Mouse (Mus musculus) hindbrain, embryonic 16.5 days (tissue): ENCODE measurements around the gene Cdh5. TPM values are rescaled to one million over a fixed set of nuclear protein-coding genes. Genes with fewer than 3 reads are reported as not detected.

ENCODE experiments used
- ATAC-seq: fragments of 200-750 bp; cut with Nextera tagmentation; 2 replicates; pipeline ENCODE4 v1.8.0; 2017; ENCODE audit warnings: moderate TSS enrichment, moderate library complexity
- H3K27ac ChIP-seq: fragments of 300-500 bp; sonication (generic); 2 replicates; pipeline ENCODE4 v1.5.1; 2014; ENCODE audit warnings: low read depth, mild to moderate bottlenecking, control low read depth, low read length, moderate library complexity
- H3K27me3 ChIP-seq: fragments of 300-500 bp; sonication (generic); replicated peaks from 2 replicates; pipeline ENCODE4 v1.6.1; 2014; ENCODE audit warnings: low read length; ENCODE audit not compliant: control insufficient read depth, insufficient read depth
- H3K36me3 ChIP-seq: fragments of 300-500 bp; sonication (generic); 2 replicates; pipeline ENCODE4 v1.6.1; 2014; ENCODE audit warnings: mild to moderate bottlenecking, low read length, moderate library complexity, mixed read lengths; ENCODE audit not compliant: control insufficient read depth, insufficient read depth
- H3K4me1 ChIP-seq: fragments of 300-500 bp; sonication (generic); 2 replicates; pipeline ENCODE4 v1.6.1; 2014; ENCODE audit warnings: low read depth, low read length; ENCODE audit not compliant: control insufficient read depth, insufficient read depth
- H3K4me2 ChIP-seq: fragments of 300-500 bp; sonication (generic); 2 replicates; pipeline ENCODE4 v1.6.1; 2014; ENCODE audit warnings: mild to moderate bottlenecking, low read length, control low read depth, moderate library complexity
- H3K4me3 ChIP-seq: fragments of 300-500 bp; sonication (generic); 2 replicates; pipeline ENCODE4 v1.5.1; 2014; ENCODE audit warnings: mild to moderate bottlenecking, low read length, control low read depth, moderate library complexity
- H3K9ac ChIP-seq: fragments of 300-500 bp; sonication (generic); 2 replicates; pipeline ENCODE4 v1.6.1; 2014; ENCODE audit warnings: low read depth, mild to moderate bottlenecking, control low read depth, low read length, moderate library complexity
- H3K9me3 ChIP-seq: fragments of 300-500 bp; sonication (generic); 2 replicates; pipeline ENCODE4 v1.6.1; 2014; ENCODE audit warnings: mild to moderate bottlenecking, low read length, moderate library complexity; ENCODE audit not compliant: control insufficient read depth
- WGBS: fragments of 180-500 bp; shearing (Covaris S2); extraction: QIAGEN DNeasy Blood & Tissue Kit; methylation state at CpG from one replicate; pipeline ENCODE4 v1.1.7; 2014; 5-methylcytosine and 5-hydroxymethylcytosine counted together
- polyA plus RNA-seq: library from polyadenylated mRNA; unstranded; fragments of >200 nt; fragmentation: Nextera tagmentation; extraction: Ambion mirVana; gene quantifications from 2 replicates; pipeline ENCODE4 v1.2.1, GENCODE M21; 2015

The Cdh5 gene
- polyA plus RNA-seq, 1 experiment from 2014 or later: 11.2 TPM

DNA sequence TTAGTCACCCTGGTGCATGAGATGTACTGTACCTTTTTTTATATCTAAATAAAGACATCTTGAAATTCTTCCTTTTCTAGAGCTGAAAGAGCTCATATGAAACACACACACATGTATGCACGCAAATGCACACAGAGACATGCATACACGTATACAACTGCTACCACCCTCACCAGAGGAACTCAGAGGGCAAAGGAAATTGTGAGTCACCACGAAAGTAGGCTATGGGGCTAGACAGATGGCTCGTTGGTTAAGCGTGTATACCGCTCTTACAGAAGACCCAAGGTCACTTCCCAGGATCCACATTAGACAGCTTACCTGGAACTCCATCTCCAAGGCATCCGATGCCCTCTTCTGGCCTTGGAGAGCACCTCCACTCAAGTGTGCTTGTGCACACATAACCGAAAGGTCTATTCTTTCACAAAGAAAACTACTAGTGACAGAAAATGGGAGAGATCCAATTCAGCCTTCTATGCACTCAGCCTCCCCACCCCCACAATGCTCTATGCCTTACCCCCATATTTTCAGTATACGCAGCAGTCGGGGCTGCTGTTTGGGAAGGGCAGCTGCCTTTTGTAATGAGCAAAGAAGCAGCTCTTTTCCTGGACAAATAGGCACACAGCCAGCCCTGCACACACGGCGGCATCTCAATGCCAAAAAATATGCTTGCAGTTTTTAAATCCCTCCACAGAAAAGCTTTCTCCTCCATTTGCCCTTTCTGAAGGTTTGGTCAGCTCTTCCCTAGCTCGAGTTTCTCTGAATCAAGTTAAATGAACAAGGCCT lies 43.2 kb downstream of the Cdh5 start:
- ATAC-seq: no peak
- no peak overlapping the region for H3K9ac ChIP-seq
- H3K27me3 ChIP-seq: no peaks in the 10 kb centered on the region
- H3K4me2 ChIP-seq: no peak overlapping the region
- no peak overlapping the region for H3K4me3 ChIP-seq
- H3K27ac ChIP-seq: no peak overlapping the region
- H3K4me1 ChIP-seq: no peaks in the 10 kb centered on the region
- no peaks in the 10 kb centered on the region for H3K9me3 ChIP-seq
- WGBS: 83% methylated on average over 13 of the region's 13 CpGs
- no peaks in the 10 kb centered on the region for H3K36me3 ChIP-seq

DNA sequence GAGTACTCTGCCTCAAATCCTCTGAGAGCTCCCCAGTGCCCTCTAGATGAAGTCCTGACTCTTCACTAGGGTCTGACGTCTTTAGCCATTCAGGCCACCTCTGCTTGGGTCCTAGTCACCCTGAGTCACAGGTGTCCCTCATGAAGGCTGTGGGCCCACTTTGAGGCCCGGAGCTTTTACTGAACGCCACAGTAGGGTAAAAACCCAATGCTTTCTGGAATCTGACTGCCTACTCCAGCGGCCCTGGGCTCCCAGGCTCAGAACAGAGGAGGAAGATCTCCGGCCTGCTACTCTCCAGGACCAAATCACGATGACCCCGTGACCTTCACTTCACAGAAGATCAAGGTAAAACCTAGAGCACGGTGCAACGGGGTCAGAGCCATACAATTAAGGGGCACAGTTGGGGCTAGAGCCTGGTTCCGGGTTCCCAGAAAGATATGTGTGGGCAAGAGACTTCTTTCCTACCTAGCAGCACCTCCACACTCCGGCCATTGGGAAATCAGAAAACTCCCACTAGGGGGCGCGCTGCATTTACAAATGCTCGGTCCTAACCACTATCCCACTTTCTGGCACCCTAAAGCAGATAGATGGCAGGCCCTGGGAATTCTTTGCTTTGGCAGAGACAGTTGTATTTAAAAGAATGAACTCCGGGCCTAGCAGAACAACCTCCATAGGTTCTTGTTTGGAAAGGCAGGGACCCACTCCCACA lies 44.7 kb downstream of the Cdh5 start:
- Histone ChIP-seq H3K27ac (no peak overlapping the region), H3K36me3 (no peaks in the 10 kb centered on the region), H3K9me3 (no peaks in the 10 kb centered on the region), H3K27me3 (no peaks in the 10 kb centered on the region), H3K4me2 (no peak overlapping the region), H3K4me1 (no peaks in the 10 kb centered on the region), H3K4me3 (no peak overlapping the region), H3K9ac (no peak overlapping the region)
- WGBS: 33% methylated on average over 15 of the region's 15 CpGs
- ATAC-seq: peak; percentile 92

DNA sequence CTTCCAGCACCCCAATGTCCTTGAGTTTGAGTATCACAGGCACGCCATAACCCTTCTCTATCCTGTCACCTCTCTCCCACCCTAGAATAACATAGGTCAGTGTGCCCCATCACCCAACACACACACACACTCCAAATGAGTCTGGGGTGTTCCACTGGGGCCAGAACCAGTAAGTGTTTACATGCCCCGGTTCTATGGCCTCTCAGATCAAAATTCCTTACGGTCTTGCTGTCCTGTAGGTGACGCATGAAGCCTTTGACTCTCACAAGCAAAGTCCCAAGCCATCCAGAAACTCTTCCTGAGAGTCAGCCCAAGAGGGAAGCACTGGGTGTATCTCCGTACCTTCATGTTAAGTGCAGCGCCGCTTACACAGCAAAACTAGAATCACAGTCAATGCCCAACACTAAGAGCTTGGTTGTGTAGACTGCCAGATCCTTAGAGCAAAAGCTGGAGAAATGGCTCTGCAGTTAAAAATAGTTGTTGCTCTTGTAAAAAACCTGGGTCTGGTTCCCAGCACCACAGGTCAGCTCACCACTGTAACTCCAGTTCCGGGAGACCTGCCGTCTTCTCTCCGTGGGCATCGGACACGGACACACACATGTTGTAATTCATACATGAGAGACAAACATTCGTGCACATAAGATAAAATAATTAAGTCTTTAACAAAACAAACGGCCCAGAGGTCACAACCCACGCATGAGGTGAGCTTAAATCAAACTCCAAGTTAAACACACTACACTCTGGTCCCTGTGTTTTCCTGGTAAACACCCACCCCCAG lies 45.5 kb downstream of the Cdh5 start:
- 95% methylated on average over 15 of the region's 15 CpGs for WGBS
- Histone ChIP-seq H3K4me1 (no peaks in the 10 kb centered on the region), H3K4me3 (no peak overlapping the region), H3K9ac (no peak overlapping the region), H3K4me2 (no peak overlapping the region), H3K27me3 (no peaks in the 10 kb centered on the region), H3K27ac (no peak overlapping the region), H3K9me3 (no peaks in the 10 kb centered on the region), H3K36me3 (no peaks in the 10 kb centered on the region)
- ATAC-seq: no peak

DNA sequence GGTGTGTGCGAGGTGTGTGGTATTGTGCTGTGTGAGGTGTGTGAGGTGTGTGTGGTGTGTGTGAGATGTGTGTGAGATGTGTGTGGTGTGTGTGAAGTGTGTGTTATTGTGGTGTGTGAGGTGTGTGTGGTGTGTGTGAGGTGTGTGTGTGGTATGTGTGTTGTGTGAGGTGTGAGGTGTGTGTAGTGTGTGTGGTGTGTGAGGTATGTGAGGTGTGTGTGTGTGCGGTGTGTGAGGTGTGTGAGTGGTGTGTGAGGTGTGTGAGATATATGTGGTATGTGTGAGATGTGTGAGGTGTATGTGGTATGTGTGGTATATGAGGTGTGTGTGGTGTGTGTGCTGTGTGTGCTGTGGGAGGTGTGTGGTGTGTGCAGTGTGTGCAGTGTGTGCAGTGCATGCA lies 46.5 kb downstream of the Cdh5 start:
- no peak for ATAC-seq
- H3K27ac ChIP-seq: no peak overlapping the region

DNA sequence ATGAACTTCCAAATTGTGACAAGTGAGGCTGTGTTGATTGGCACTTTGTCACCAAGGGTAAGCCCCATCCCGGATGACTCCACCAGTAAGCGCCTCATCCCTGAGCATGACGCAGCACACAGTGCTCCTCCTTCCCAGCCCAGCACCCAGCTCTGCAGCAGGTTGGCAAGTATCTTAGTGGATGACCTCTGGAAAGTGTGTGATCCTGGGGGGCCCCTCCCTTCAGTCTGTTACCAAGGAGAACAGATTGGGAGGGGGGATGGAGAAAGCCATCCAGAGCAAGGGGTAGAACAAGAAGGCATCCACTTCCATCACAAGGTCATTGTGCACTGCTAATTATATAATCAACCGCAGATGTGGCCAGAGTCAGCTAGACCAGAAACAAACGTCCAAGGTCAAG lies 59.3 kb downstream of the Cdh5 start:
- Histone ChIP-seq H3K4me2 (no peak overlapping the region), H3K4me3 (no peak overlapping the region), H3K27me3 (no peaks in the 10 kb centered on the region), H3K27ac (no peak overlapping the region), H3K36me3 (no peaks in the 10 kb centered on the region), H3K9ac (no peak overlapping the region), H3K4me1 (no peaks in the 10 kb centered on the region), H3K9me3 (no peaks in the 10 kb centered on the region)
- 75% methylated on average over 5 of the region's 5 CpGs for WGBS
- ATAC-seq: no peak

More for the DNA sequence above, 46.5 kb downstream of the Cdh5 start:
- H3K4me1 ChIP-seq: no peaks in the 10 kb centered on the region
- no peak overlapping the region for H3K9ac ChIP-seq
- no peaks in the 10 kb centered on the region for H3K9me3 ChIP-seq
- no peaks in the 10 kb centered on the region for H3K27me3 ChIP-seq
- H3K4me3 ChIP-seq: no peak overlapping the region
- no peak overlapping the region for H3K4me2 ChIP-seq
- no peaks in the 10 kb centered on the region for H3K36me3 ChIP-seq
- 96% methylated on average over 2 of the region's 2 CpGs for WGBS

DNA sequence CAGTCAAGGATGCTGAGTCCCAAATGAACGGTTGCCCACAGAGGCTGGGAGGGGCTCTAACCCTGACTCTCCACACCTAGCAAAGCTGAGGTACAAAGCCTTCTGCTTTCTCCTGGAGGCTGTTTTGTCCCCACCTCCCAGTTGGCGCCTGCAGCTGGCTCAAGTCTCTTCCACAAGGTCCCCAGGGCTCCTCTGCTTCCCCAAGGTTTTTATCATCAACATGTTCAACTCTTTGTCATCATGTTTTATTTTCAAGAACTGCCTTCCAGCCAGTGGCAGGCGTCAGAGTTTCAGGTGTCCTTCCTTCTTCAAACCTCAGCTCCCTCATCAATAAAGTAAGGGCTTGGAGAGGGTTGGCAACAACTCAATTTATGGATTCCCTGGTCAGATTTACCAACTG lies 68.0 kb downstream of the Cdh5 start:
- no peak for ATAC-seq
- 78% methylated on average over 3 of the region's 3 CpGs for WGBS
- H3K27ac ChIP-seq: no peak overlapping the region; the same call in 1 of the 2 replicates
- no peaks in the 10 kb centered on the region for H3K36me3 ChIP-seq
- H3K4me2 ChIP-seq: no peak overlapping the region
- H3K4me1 ChIP-seq: peaks cover 5% of the 10 kb centered on the region; the same call in 1 of the 2 replicates
- no peaks in the 10 kb centered on the region for H3K9me3 ChIP-seq
- H3K4me3 ChIP-seq: no peak overlapping the region
- no peak overlapping the region for H3K9ac ChIP-seq
- H3K27me3 ChIP-seq: peaks cover 3% of the 10 kb centered on the region; the same call in 1 of the 2 replicates

DNA sequence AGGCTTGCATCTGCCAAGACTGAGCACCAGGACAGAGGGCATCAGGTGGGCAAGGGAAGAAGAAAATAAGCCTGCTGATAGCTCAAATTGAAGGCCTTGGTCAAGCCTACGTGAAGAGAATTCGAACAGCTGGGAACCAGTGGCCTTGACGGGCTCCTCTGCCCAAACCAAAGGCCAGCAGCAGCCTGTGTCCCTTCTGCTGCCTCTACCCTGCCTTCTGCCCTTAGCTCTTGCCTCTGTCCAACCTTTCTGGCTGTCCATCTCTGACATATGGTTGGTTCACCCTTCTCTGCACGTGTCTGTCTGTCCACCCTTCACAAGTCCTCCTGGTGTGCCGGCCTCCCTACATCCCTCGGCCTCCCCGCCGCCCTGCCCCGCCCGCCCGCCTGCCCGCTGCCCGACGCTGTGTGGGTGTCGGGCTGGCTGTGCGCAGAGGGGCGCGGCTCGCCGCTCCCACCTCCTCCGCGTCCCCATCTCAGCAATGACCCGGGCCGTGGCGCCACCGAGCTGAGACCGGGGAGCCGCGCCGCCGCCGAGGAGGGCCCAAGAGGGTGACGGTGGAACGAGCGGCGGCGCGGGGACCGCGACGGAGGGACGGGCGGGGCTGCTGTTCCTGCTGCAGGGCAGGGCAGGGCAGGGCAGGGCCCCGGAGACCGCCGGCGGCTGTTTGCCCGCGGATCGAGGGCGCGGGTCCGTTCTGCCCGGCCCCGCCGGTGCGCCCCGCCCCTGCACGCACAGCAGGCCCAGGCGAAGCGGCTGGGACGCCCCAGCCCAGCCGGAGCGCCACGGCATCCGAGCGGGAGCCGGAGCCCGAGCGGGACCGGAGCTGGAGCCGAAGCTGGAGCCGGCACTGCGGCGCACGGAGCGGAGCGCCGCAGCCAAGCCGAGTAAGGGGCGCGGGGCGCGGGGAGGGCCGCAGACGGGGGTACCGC lies 69.0 kb downstream of the Cdh5 start, which contains the start of gene Bean1:
TSS of gene Bean1 (plus strand) at position 325 of the 932 bp plus-strand sequence.
- Histone ChIP-seq H3K9ac (peak within 1 kb of the TSS; percentile 89), H3K4me1 (peaks cover 5% of the 10 kb centered on the region; the same call in 1 of the 2 replicates), H3K27me3 (peaks cover 3% of the 10 kb centered on the region; the same call in 1 of the 2 replicates), H3K36me3 (no peaks in the 10 kb centered on the region), H3K27ac (peak within 1 kb of the TSS; percentile 68), H3K4me3 (peak within 1 kb of the TSS; percentile 75), H3K9me3 (no peaks in the 10 kb centered on the region), H3K4me2 (peak within 1 kb of the TSS; percentile 86)
- WGBS: 3% methylated on average over 57 of the region's 87 CpGs
- peak; percentile 90 for ATAC-seq

DNA sequence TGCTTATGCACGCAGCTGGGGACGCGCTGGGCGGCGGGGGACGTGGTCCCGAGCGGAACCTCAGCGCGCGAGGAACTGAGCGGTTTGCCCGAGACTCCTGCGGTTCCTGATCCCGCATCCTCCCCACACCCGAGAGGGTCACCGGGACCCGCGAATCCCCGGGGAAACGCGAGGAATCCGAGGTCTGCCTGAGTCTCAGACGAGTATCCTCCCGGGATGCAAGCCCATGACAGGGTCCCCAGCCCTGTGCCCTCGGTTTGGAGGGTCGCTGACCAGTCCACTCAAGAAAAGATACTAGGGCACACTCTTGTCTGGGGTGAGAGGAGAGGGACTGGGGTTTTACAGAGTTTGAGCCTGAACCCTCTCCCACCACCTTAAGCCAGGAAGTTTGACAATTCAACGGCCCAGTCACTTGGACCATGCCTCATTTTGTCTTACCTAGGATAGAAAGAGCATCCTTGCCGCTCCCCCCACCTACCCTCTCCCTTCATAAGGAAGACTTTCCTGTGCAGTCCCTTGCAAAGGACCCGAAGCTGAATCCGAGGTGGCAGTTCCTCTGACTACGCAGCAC lies 69.7 kb downstream of the Cdh5 start:
- peak; percentile 24 for ATAC-seq
- Histone ChIP-seq H3K4me3 (peak overlapping the region; percentile 75), H3K9ac (peak overlapping the region; percentile 89), H3K4me2 (peak overlapping the region; percentile 86), H3K4me1 (peaks cover 5% of the 10 kb centered on the region; the same call in 1 of the 2 replicates), H3K36me3 (no peaks in the 10 kb centered on the region), H3K9me3 (no peaks in the 10 kb centered on the region), H3K27me3 (peaks cover 3% of the 10 kb centered on the region; the same call in 1 of the 2 replicates), H3K27ac (peak overlapping the region; percentile 68; the same call in 1 of the 2 replicates)
- 2% methylated on average over 30 of the region's 32 CpGs for WGBS
